Mouse (Mus musculus) lung, embryonic 15.5 days (tissue): ENCODE measurements around the gene Rnf157. TPM values are rescaled to one million over a fixed set of nuclear protein-coding genes. Genes with fewer than 3 reads are reported as not detected.
"Not testable (repeated sequence)": the region's sequence is repeated elsewhere in the genome, so short reads cannot be mapped to it uniquely, and the experiment has no call there.

Source experiments
- ATAC-seq: fragments of 200-750 bp; cut with Nextera tagmentation; 2 replicates; pipeline ENCODE4 v1.8.0; 2017; ENCODE audit warnings: moderate number of reproducible peaks, borderline replicate concordance; ENCODE audit not compliant: low FRiP score, low TSS enrichment; ENCODE audit errors: extremely low read depth
- H3K27ac ChIP-seq: fragments of 300-500 bp; sonication (generic); 2 replicates; pipeline ENCODE4 v1.5.1; 2015; ENCODE audit warnings: moderate library complexity, mild to moderate bottlenecking, inconsistent platforms
- H3K27me3 ChIP-seq: fragments of 300-500 bp; sonication (generic); 2 replicates; pipeline ENCODE4 v1.6.1; 2015; ENCODE audit warnings: inconsistent platforms
- H3K36me3 ChIP-seq: fragments of 300-500 bp; sonication (generic); 2 replicates; pipeline ENCODE4 v1.6.1; 2015; ENCODE audit warnings: inconsistent platforms
- H3K4me1 ChIP-seq: fragments of 300-500 bp; sonication (generic); 2 replicates; pipeline ENCODE4 v1.6.1; 2015; ENCODE audit warnings: inconsistent platforms
- H3K4me2 ChIP-seq: fragments of 300-500 bp; sonication (generic); 2 replicates; pipeline ENCODE4 v1.6.1; 2015; ENCODE audit warnings: inconsistent platforms, mild to moderate bottlenecking, moderate library complexity
- H3K4me3 ChIP-seq: fragments of 300-500 bp; sonication (generic); 2 replicates; pipeline ENCODE4 v1.5.1; 2015; ENCODE audit warnings: mild to moderate bottlenecking, inconsistent platforms
- H3K9ac ChIP-seq: fragments of 300-500 bp; sonication (generic); 2 replicates; pipeline ENCODE4 v1.6.1; 2015; ENCODE audit warnings: inconsistent platforms
- H3K9me3 ChIP-seq: fragments of 300-500 bp; sonication (generic); 2 replicates; pipeline ENCODE4 v1.6.1; 2016; ENCODE audit warnings: inconsistent platforms
- WGBS: fragments of 180-500 bp; shearing (Covaris S2); methylation state at CpG from one replicate; pipeline ENCODE4 v1.1.7; 2015; 5-methylcytosine and 5-hydroxymethylcytosine counted together
- polyA plus RNA-seq: library from polyadenylated mRNA; unstranded; fragments of >200 nt; fragmentation: Nextera tagmentation; extraction: Ambion mirVana; gene quantifications from 2 replicates; pipeline ENCODE4 v1.2.1, GENCODE M21; 2015

The Rnf157 gene
- polyA plus RNA-seq, 1 experiment from 2014 or later: 11.4 TPM

DNA sequence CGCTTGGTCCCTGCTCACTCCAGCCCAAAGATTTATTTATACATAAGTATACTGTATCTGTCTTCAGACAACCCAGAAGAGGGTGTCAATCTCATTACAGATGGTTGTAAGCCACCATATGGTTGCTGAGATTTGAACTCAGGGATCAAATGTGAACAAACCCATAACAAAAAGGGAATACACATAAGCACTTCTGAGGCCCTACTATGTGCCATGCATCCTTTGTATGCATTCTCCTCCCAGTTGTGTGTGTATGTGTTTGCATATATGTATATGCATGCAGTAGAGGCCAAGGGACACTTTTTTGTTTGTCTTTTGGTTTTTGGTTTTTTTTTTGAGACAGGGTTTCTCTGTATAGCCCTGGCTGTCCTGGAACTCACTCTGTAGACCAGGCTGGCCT lies 46.2 kb downstream of the Rnf157 start:
- no peak for ATAC-seq
- 82% methylated on average over 1 of the region's 1 CpGs for WGBS
- no peaks in the 10 kb centered on the region for H3K27me3 ChIP-seq
- no peaks in the 10 kb centered on the region for H3K36me3 ChIP-seq
- H3K4me2 ChIP-seq: no peak overlapping the region
- H3K9ac ChIP-seq: no peak overlapping the region
- H3K27ac ChIP-seq: no peak overlapping the region
- no peak overlapping the region for H3K4me3 ChIP-seq
- H3K4me1 ChIP-seq: 0 out of 2 replicates have a peak, but pooled peaks cover 6% of the 10 kb centered on the region
- no peaks in the 10 kb centered on the region for H3K9me3 ChIP-seq

DNA sequence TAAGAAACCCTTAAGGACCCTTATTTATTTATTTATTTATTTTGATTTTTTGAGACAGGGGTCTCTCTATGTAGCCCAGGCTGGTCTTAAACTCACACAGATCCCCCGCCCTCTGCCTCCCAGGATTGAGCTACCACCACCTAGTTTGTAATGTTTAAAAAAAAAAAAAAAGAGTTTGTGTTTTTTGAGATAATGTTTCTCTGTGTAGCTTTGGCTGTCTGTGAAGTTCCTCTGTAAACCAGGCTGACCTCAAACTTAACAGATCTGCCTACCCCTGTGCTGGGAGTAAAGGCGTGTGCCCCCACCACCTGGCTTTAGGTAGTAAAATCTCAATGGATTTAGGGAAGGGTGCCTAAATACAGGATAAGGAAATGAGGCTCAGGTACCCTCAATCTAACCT lies 46.7 kb downstream of the Rnf157 start:
- 83% methylated on average over 2 of the region's 2 CpGs for WGBS
- H3K4me2 ChIP-seq: no peak overlapping the region
- H3K4me1 ChIP-seq: 0 out of 2 replicates have a peak, but pooled peaks cover 6% of the 10 kb centered on the region
- no peak overlapping the region for H3K4me3 ChIP-seq
- no peak overlapping the region for H3K27ac ChIP-seq
- H3K36me3 ChIP-seq: no peaks in the 10 kb centered on the region
- no peaks in the 10 kb centered on the region for H3K9me3 ChIP-seq
- no peak for ATAC-seq
- no peaks in the 10 kb centered on the region for H3K27me3 ChIP-seq
- H3K9ac ChIP-seq: no peak overlapping the region

- Histone ChIP-seq H3K36me3 (no peaks in the 10 kb centered on the region), H3K27me3 (no peaks in the 10 kb centered on the region), H3K9me3 (no peaks in the 10 kb centered on the region), H3K4me2 (no peak overlapping the region), H3K27ac (no peak overlapping the region), H3K9ac (no peak overlapping the region), H3K4me3 (no peak overlapping the region), H3K4me1 (0 out of 2 replicates have a peak, but pooled peaks cover 5% of the 10 kb centered on the region)
- ATAC-seq: no peak
- 62% methylated on average over 13 of the region's 13 CpGs for WGBS
These were observed 47.4 kb downstream of the Rnf157 start for GRCm38 (mm10) chr11:116365432-116365831.

DNA sequence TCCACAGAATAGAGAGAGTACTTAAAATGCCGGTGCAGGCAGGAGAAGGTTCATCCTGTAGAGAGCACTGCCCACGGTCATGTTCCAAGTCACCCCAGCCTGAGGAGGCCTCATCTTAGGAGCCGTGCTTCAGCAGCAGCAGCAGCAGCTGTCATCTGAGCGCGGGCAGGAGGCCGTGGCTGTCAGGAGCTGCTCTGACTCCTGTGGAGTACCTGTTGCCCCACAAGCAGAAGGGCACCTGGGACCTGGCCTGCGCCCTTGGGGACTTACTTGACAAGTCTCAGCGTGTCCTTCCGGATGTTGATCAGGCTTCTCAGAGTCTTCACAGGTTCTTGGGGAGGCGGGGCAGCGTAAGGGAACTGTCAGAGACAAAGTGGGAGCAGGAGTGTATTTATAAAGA lies 50.8 kb downstream of the Rnf157 start:
- Histone ChIP-seq H3K27ac (no peak overlapping the region), H3K36me3 (no peaks in the 10 kb centered on the region), H3K4me3 (no peak overlapping the region), H3K27me3 (no peaks in the 10 kb centered on the region), H3K4me2 (no peak overlapping the region), H3K4me1 (no peaks in the 10 kb centered on the region), H3K9ac (no peak overlapping the region), H3K9me3 (no peaks in the 10 kb centered on the region)
- 58% methylated on average over 11 of the region's 11 CpGs for WGBS
- no peak for ATAC-seq

DNA sequence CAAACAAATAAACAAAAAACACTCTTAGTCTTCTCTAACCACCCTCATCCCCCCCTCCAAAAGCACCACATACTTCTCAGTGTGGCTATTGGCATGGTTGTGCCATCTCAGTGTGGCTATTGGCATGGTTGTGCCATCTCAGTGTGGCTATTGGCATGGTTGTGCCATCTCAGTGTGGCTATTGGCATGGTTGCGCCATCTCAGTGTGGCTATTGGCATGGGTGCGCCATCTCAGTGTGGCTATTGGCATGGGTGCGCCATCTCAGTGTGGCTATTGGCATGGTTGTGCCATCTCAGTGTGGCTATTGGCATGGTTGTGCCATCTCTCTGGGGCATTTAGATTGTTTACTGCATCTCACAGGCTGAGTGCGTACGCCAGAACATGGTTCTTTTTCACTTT lies 51.9 kb downstream of the Rnf157 start:
- not testable (repeated sequence) for H3K36me3 ChIP-seq, ATAC-seq, H3K9ac ChIP-seq, H3K27me3 ChIP-seq, H3K4me1 ChIP-seq, H3K4me2 ChIP-seq, H3K9me3 ChIP-seq, H3K27ac ChIP-seq, H3K4me3 ChIP-seq
- 98% methylated on average over 5 of the region's 5 CpGs for WGBS

DNA sequence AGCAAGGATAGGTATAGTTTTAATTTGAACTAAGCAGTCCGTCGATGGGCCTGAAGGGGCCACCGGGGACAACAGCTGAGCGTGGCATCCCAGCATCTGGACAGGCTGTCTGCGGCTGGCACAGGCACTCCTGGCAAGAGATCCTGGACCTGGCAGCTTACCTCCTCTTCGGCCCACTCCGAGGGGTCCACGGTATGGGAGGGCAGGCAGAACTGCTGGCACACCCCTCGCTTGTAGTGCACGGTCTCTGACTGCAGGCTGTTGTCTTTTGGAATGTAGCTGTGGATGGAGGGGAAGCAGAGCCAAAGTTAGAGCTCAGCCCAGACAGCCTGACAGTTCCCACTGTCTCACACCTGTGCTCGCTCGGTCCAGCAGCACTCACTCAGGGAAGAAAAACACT lies 53.2 kb downstream of the Rnf157 start:
- no peak for ATAC-seq
- 77% methylated on average over 12 of the region's 12 CpGs for WGBS

GRCm38 (mm10) chr11:116358926-116359637 lies 53.8 kb downstream of the Rnf157 start:
- no peaks in the 10 kb centered on the region for H3K27me3 ChIP-seq
- no peak overlapping the region for H3K27ac ChIP-seq
- H3K4me2 ChIP-seq: no peak overlapping the region
- no peak for ATAC-seq
- no peaks in the 10 kb centered on the region for H3K9me3 ChIP-seq
- H3K4me1 ChIP-seq: no peaks in the 10 kb centered on the region
- peaks cover 8% of the 10 kb centered on the region; the same call in 1 of the 2 replicates for H3K36me3 ChIP-seq
- H3K4me3 ChIP-seq: no peak overlapping the region
- H3K9ac ChIP-seq: no peak overlapping the region
- 64% methylated on average over 15 of the region's 15 CpGs for WGBS

More for the DNA sequence above, 53.2 kb downstream of the Rnf157 start:
- H3K4me1 ChIP-seq: no peaks in the 10 kb centered on the region
- no peaks in the 10 kb centered on the region for H3K27me3 ChIP-seq
- peaks cover 7% of the 10 kb centered on the region; the same call in 1 of the 2 replicates for H3K36me3 ChIP-seq
- no peak overlapping the region for H3K27ac ChIP-seq
- H3K9ac ChIP-seq: no peak overlapping the region
- no peak overlapping the region for H3K4me3 ChIP-seq
- H3K4me2 ChIP-seq: no peak overlapping the region
- no peaks in the 10 kb centered on the region for H3K9me3 ChIP-seq

DNA sequence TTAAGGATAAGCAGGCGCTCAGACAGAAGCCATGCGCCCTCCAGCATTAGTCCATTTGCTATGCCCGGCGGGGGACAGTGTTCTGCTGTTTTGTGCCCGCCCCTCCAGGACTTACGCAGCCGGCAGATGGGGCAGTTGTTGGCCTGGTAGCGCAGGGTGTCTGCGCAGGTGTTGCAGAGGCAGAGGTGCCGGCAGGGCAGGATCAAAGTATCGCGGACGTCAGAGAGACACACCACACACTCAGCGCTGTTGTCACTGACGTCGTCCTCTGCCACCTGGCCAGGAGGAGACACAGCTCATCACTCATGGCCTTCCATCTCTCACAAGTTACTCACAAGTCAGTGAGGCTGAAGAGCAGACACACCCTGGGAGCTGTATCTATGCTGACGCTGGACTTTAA lies 58.3 kb downstream of the Rnf157 start:
- Histone ChIP-seq H3K27me3 (no peaks in the 10 kb centered on the region), H3K27ac (no peak overlapping the region), H3K4me1 (no peaks in the 10 kb centered on the region), H3K4me3 (no peak overlapping the region), H3K9ac (no peak overlapping the region), H3K4me2 (no peak overlapping the region), H3K36me3 (peaks cover 8% of the 10 kb centered on the region; the same call in 1 of the 2 replicates), H3K9me3 (no peaks in the 10 kb centered on the region)
- 49% methylated on average over 17 of the region's 17 CpGs for WGBS
- no peak for ATAC-seq

DNA sequence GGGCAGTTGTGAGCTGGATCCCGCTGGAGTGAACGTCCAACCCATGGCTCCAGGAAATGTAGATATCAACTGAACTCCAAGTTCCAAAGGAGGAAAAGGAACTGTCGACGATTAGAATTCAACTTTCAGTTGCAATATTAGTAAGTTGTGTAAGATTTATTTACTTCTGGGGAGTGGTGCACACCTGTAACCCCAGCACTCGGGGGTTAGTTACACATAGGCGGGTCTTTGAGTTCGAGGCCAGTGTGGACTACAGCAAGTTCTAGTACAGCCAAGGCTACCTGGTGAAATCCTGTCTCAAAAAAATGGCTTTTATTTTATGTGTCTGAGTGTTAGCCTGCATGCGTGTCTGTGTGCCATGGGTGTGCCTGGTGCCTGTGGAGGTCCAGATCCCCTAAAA lies 59.3 kb downstream of the Rnf157 start:
- WGBS: 84% methylated on average over 8 of the region's 8 CpGs
- Histone ChIP-seq H3K4me1 (no peaks in the 10 kb centered on the region), H3K36me3 (peaks cover 8% of the 10 kb centered on the region; the same call in 1 of the 2 replicates), H3K27ac (no peak overlapping the region), H3K9ac (no peak overlapping the region), H3K4me2 (no peak overlapping the region), H3K9me3 (no peaks in the 10 kb centered on the region), H3K27me3 (no peaks in the 10 kb centered on the region), H3K4me3 (no peak overlapping the region)
- ATAC-seq: no peak

GRCm38 (mm10) chr11:116351294-116351693 lies 61.5 kb downstream of the Rnf157 start:
- Histone ChIP-seq H3K27ac (no peak overlapping the region), H3K9ac (no peak overlapping the region), H3K4me1 (no peaks in the 10 kb centered on the region), H3K36me3 (peaks cover 8% of the 10 kb centered on the region; the same call in 1 of the 2 replicates), H3K27me3 (no peaks in the 10 kb centered on the region), H3K4me2 (no peak overlapping the region), H3K9me3 (no peaks in the 10 kb centered on the region), H3K4me3 (no peak overlapping the region)
- 86% methylated on average over 5 of the region's 5 CpGs for WGBS
- no peak for ATAC-seq

DNA sequence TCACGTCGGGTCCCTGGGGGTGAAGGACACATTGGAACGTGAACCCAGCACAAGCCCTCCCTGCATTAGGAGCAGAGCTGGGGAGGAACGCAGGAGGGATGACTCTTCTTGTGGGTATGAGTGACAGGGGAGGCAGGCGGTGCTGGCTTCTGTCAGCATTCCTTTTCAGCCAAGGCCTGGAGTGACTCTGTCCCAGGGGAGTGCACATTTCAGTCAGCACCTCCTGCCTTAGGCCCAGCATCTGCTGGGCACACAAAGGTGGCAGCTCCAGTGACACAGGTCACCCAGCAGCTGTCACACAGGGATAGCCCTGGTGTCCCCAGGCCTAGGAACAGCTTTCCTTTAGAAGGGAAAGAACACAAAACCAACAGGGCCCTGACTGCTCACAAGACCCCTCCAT lies 64.9 kb downstream of the Rnf157 start:
- no peaks in the 10 kb centered on the region for H3K36me3 ChIP-seq
- ATAC-seq: no peak
- no peak overlapping the region for H3K9ac ChIP-seq
- H3K27me3 ChIP-seq: no peaks in the 10 kb centered on the region
- no peak overlapping the region for H3K27ac ChIP-seq
- H3K4me2 ChIP-seq: no peak overlapping the region
- no peaks in the 10 kb centered on the region for H3K9me3 ChIP-seq
- 62% methylated on average over 5 of the region's 5 CpGs for whole genome bisulfite sequencing
- no peak overlapping the region for H3K4me3 ChIP-seq
- H3K4me1 ChIP-seq: no peaks in the 10 kb centered on the region

GRCm38 (mm10) chr11:116347012-116347411 lies 65.8 kb downstream of the Rnf157 start:
- 82% methylated on average over 7 of the region's 7 CpGs for WGBS
- H3K4me3 ChIP-seq: no peak overlapping the region

More at GRCm38 (mm10) chr11:116347012-116347411, 65.8 kb downstream of the Rnf157 start:
- no peaks in the 10 kb centered on the region for H3K9me3 ChIP-seq
- no peaks in the 10 kb centered on the region for H3K4me1 ChIP-seq
- H3K27ac ChIP-seq: no peak overlapping the region
- ATAC-seq: no peak
- no peaks in the 10 kb centered on the region for H3K27me3 ChIP-seq
- no peaks in the 10 kb centered on the region for H3K36me3 ChIP-seq
- no peak overlapping the region for H3K9ac ChIP-seq
- H3K4me2 ChIP-seq: no peak overlapping the region
